Mouse (Mus musculus) small intestine, adult 2 months (tissue): ENCODE data around the gene Sh3pxd2a.

ENCODE experiments used
- CTCF ChIP-seq: fragments of 200-500 bp; IDR thresholded peaks from 2 replicates; pipeline ENCODE4 v1.5.1; 2012; ENCODE audit warnings: low read depth, mild to moderate bottlenecking, control low read depth, inconsistent platforms, low read length, moderate library complexity, mixed read lengths; ENCODE audit not compliant: insufficient replicate concordance, insufficient read length; ENCODE audit errors: extremely low read depth
- POLR2A ChIP-seq: fragments of 200-500 bp; IDR thresholded peaks from 2 replicates; pipeline ENCODE4 v1.6.1; 2012; ENCODE audit warnings: low read depth, mild to moderate bottlenecking, control low read depth, inconsistent platforms, low read length, moderate library complexity

- no peak for TF ChIP-seq CTCF
- no peak for TF ChIP-seq POLR2A
Observed at GRCm38 (mm10) chr19:47220232-47220631, 244.0 kb downstream of the Sh3pxd2a start.
